Mouse (Mus musculus) hindbrain, embryonic 14.5 days (tissue): ENCODE measurements at regions not wholly inside any gene's neighbourhood (a gene's known extent, or its start where the extent isn't known, plus 50 kb on each side); places are given as distances from the start of the nearest gene placed in this dataset.
A peak's percentile ranks its signal among the peaks of the same experiment; 100 is the strongest.

Source experiments
- ATAC-seq: fragments of 200-750 bp; cut with Nextera tagmentation; 2 replicates; pipeline ENCODE4 v1.8.0; 2017; ENCODE audit warnings: moderate number of reproducible peaks, mild to moderate bottlenecking, moderate TSS enrichment, moderate library complexity; ENCODE audit not compliant: low FRiP score
- DNase-seq: peaks from one replicate; pipeline ENCODE4 v3.0.0-alpha.2; 2015; ENCODE audit warnings: low spot score
- H3K27ac ChIP-seq: fragments of 300-500 bp; sonication (generic); 2 replicates; pipeline ENCODE4 v1.5.1; 2014; ENCODE audit warnings: mild to moderate bottlenecking, moderate library complexity
- H3K27me3 ChIP-seq: fragments of 300-500 bp; sonication (generic); 2 replicates; pipeline ENCODE4 v1.6.1; 2014; ENCODE audit warnings: mild to moderate bottlenecking, low read length, mixed read lengths; ENCODE audit not compliant: control insufficient read depth, insufficient read depth
- H3K36me3 ChIP-seq: fragments of 300-500 bp; sonication (generic); replicated peaks from 2 replicates; pipeline ENCODE4 v1.6.1; 2014; ENCODE audit not compliant: control insufficient read depth, insufficient read depth
- H3K4me1 ChIP-seq: fragments of 300-500 bp; sonication (generic); replicated peaks from 2 replicates; pipeline ENCODE4 v1.6.1; 2014; ENCODE audit warnings: antibody characterized with exemption, low read length, mixed read lengths; ENCODE audit not compliant: control insufficient read depth, insufficient read depth
- H3K4me2 ChIP-seq: fragments of 300-500 bp; sonication (generic); replicated peaks from 2 replicates; pipeline ENCODE4 v1.6.1; 2014; ENCODE audit warnings: mild to moderate bottlenecking, moderate library complexity
- H3K4me3 ChIP-seq: fragments of 300-500 bp; sonication (generic); replicated peaks from 2 replicates; pipeline ENCODE4 v1.5.1; 2014; ENCODE audit warnings: mild to moderate bottlenecking, low read length
- H3K9ac ChIP-seq: fragments of 300-500 bp; sonication (generic); 2 replicates; pipeline ENCODE4 v1.6.1; 2014
- H3K9me3 ChIP-seq: fragments of 300-500 bp; sonication (generic); 2 replicates; pipeline ENCODE4 v1.6.1; 2016; ENCODE audit warnings: low read length; ENCODE audit not compliant: control insufficient read depth
- WGBS: fragments of 180-500 bp; shearing (Covaris S2); extraction: QIAGEN DNeasy Blood & Tissue Kit; methylation state at CpG from one replicate; pipeline ENCODE4 v1.1.7; 2014; 5-methylcytosine and 5-hydroxymethylcytosine counted together

DNA sequence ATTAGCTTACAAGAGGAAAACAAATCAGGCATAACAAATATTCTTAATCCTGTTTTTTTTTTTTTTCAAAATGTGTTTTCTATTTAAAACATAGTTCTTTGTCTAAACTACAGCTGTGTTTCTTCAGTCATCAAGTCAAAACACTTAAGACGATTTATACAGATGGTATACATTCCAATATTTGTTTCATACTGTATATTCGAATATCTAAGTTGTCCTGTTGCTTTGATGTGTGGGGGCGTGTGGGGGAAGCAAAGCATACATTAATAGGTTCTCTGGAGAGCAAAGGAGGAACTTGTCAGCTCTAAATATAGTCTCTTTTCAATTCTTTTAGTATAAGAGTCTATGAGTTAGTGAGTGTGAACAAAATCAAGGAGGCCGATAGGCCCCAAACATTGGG is 1056.7 kb upstream of the Cdh7 start:
- ATAC-seq, result no peak
- H3K4me2 ChIP-seq, result no peak overlapping the region

DNA sequence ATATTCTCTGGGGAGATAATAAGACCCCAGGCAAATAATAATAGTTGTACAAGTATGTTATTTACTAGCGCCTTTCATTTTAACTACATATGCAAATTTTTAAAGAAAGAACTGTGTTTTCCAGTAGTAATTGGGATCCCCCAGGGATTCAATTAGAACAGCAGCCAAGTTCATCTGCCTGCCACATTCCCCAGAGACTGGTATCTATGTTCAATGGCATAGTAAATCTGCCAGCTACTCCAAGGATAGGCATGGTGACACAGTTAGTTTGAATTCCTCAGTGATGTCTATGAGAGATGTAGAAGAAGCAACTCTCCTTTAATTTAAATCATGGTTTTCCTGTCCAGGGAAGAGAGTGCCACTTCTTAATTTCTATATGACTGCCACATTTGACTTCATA is 1047.9 kb upstream of the Cdh7 start:
- no peak overlapping the region for H3K4me3 ChIP-seq
- peak; percentile 27 for DNase-seq
- no peaks in the 10 kb centered on the region for H3K4me1 ChIP-seq
- H3K9ac ChIP-seq, result no peak overlapping the region
- H3K4me2 ChIP-seq, result no peak overlapping the region
- ATAC-seq, result peak; percentile 55; the same call in 1 of the 2 replicates
- H3K36me3 ChIP-seq, result no peaks in the 10 kb centered on the region
- H3K27me3 ChIP-seq, result no peaks in the 10 kb centered on the region
- no peak overlapping the region for H3K27ac ChIP-seq
- no peaks in the 10 kb centered on the region for H3K9me3 ChIP-seq
- WGBS, result 69% methylated on average over 1 of the region's 1 CpGs

More for the DNA sequence above, 1056.7 kb upstream of the Cdh7 start:
- DNase-seq, result no peak
- H3K36me3 ChIP-seq, result no peaks in the 10 kb centered on the region
- no peak overlapping the region for H3K9ac ChIP-seq
- no peaks in the 10 kb centered on the region for H3K9me3 ChIP-seq
- 85% methylated on average over 4 of the region's 4 CpGs for WGBS
- no peaks in the 10 kb centered on the region for H3K4me1 ChIP-seq
- H3K27ac ChIP-seq, result no peak overlapping the region
- no peaks in the 10 kb centered on the region for H3K27me3 ChIP-seq
- no peak overlapping the region for H3K4me3 ChIP-seq

DNA sequence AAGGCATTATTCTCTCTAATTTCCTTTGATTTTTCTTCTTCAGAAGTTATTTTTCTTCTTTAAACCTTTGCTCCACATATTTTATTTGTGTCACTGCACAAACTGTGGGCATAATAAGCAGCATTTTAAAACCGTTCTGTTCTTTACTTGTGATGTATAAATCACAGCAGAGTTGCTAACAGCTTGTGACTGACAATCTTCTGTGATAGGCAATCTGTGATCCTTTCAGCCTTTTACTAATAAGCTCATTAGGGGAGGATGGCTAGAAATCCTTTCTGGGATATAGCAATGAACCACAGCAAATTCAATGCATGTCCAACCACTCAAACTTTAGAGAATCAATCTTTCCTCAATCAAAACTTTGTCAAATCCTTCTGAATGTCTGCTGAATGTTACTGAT is 1007.4 kb upstream of the Cdh7 start:
- Histone ChIP-seq H3K4me1 (no peaks in the 10 kb centered on the region), H3K27ac (no peak overlapping the region), H3K27me3 (no peaks in the 10 kb centered on the region), H3K9ac (no peak overlapping the region), H3K4me2 (no peak overlapping the region), H3K36me3 (no peaks in the 10 kb centered on the region), H3K9me3 (no peaks in the 10 kb centered on the region), H3K4me3 (no peak overlapping the region)
- ATAC-seq (no peak), DNase-seq (no peak)
- WGBS, result 67% methylated on average over 1 of the region's 1 CpGs

DNA sequence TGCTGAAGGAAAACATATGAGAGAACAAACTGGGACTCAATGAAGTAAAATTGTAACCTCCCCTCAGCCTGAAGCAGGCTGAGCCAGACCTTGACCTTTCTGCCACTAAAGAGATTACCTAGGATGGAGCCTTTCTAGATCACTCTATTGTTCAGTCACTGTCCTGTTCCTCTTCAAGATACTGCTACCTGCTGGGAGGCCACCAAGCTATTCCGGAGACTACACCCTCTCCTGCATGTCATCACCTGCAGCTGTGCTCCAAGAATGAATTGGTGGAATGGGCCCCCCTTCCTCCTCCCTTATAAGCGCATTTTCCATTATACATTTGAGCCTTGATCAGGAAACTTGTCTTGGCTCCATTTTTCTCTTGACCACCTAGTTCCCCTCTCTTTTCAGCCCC is 987.6 kb upstream of the Cdh7 start:
- Histone ChIP-seq H3K9me3 (peaks cover 6% of the 10 kb centered on the region; the same call in 1 of the 2 replicates), H3K27ac (no peak overlapping the region), H3K9ac (no peak overlapping the region), H3K4me3 (no peak overlapping the region), H3K4me1 (no peaks in the 10 kb centered on the region), H3K4me2 (no peak overlapping the region), H3K27me3 (no peaks in the 10 kb centered on the region), H3K36me3 (no peaks in the 10 kb centered on the region)
- WGBS, result 79% methylated on average over 2 of the region's 2 CpGs
- ATAC-seq, result no peak
- no peak for DNase-seq
